Mouse (Mus musculus) hindbrain, postnatal 0 days (tissue): ENCODE results near the gene Xpnpep2. TPM values are rescaled to one million over a fixed set of nuclear protein-coding genes. Genes with fewer than 3 reads are reported as not detected.
A peak's percentile ranks its signal among the peaks of the same experiment; 100 is the strongest.

Experiments used
- ATAC-seq: fragments of 200-750 bp; cut with Nextera tagmentation; 2 replicates; pipeline ENCODE4 v1.8.0; 2017; ENCODE audit warnings: mild to moderate bottlenecking, moderate TSS enrichment, moderate library complexity
- DNase-seq: peaks from one replicate; pipeline ENCODE4 v3.0.0-alpha.2; 2015; ENCODE audit warnings: low spot score
- H3K27ac ChIP-seq: fragments of 300-500 bp; sonication (generic); 2 replicates; pipeline ENCODE4 v1.5.1; 2014; ENCODE audit warnings: mild to moderate bottlenecking
- H3K27me3 ChIP-seq: fragments of 300-500 bp; sonication (generic); 2 replicates; pipeline ENCODE4 v1.6.1; 2014; ENCODE audit warnings: low read length, mixed read lengths; ENCODE audit not compliant: insufficient read depth
- H3K36me3 ChIP-seq: fragments of 300-500 bp; sonication (generic); 2 replicates; pipeline ENCODE4 v1.6.1; 2014; ENCODE audit warnings: low read length, mixed read lengths; ENCODE audit not compliant: insufficient read depth
- H3K4me1 ChIP-seq: fragments of 300-500 bp; sonication (generic); 2 replicates; pipeline ENCODE4 v1.6.1; 2014; ENCODE audit warnings: antibody characterized with exemption, low read length, mixed read lengths; ENCODE audit not compliant: insufficient read depth
- H3K4me2 ChIP-seq: fragments of 300-500 bp; sonication (generic); 2 replicates; pipeline ENCODE4 v1.6.1; 2014; ENCODE audit warnings: low read depth, mild to moderate bottlenecking, low read length, moderate library complexity, mixed read lengths
- H3K4me3 ChIP-seq: fragments of 300-500 bp; sonication (generic); 2 replicates; pipeline ENCODE4 v1.5.1; 2014; ENCODE audit warnings: low read length
- H3K9ac ChIP-seq: fragments of 300-500 bp; sonication (generic); replicated peaks from 2 replicates; pipeline ENCODE4 v1.6.1; 2014; ENCODE audit warnings: mild to moderate bottlenecking, low read length, moderate library complexity, mixed read lengths
- H3K9me3 ChIP-seq: fragments of 300-500 bp; sonication (generic); 2 replicates; pipeline ENCODE4 v1.6.1; 2016; ENCODE audit warnings: low read length, mixed read lengths
- CTCF ChIP-seq: IDR thresholded peaks from 2 replicates; pipeline ENCODE4 v1.5.1; 2016; ENCODE audit warnings: antibody characterized with exemption, control low read depth, low read depth
- WGBS: fragments of 180-500 bp; shearing (Covaris S2); extraction: QIAGEN DNeasy Blood & Tissue Kit; methylation state at CpG from one replicate; pipeline ENCODE4 v1.1.7; 2014; 5-methylcytosine and 5-hydroxymethylcytosine counted together
- polyA plus RNA-seq: library from polyadenylated mRNA; unstranded; fragments of >200 nt; fragmentation: Nextera tagmentation; extraction: Ambion mirVana; gene quantifications from 2 replicates; pipeline ENCODE4 v1.2.1, GENCODE M21; 2015
- total RNA-seq: library from RNA; depleted of rRNA; stranded (reverse); fragments of >200 nt; gene quantifications from 2 replicates; pipeline ENCODE4 v1.2.3, GENCODE M21; 2014

Gene Xpnpep2
- total and polyA plus RNA-seq, 2 experiments from 2014 or later = 0.51 to 6.8 TPM

- Histone ChIP-seq H3K36me3 (no peaks in the 10 kb centered on the region), H3K9ac (no peak overlapping the region), H3K9me3 (no peaks in the 10 kb centered on the region), H3K4me2 (no peak overlapping the region), H3K4me1 (no peaks in the 10 kb centered on the region), H3K4me3 (no peak overlapping the region), H3K27me3 (no peaks in the 10 kb centered on the region), H3K27ac (no peak overlapping the region)
- ATAC-seq = no peak
- WGBS = 73% methylated on average over 9 of the region's 9 CpGs
- TF ChIP-seq CTCF = no peak
- no peak for DNase-seq
Measured at GRCm38 (mm10) chrX:48098470-48099129, 9.9 kb upstream of the Xpnpep2 start.

GRCm38 (mm10) chrX:48099871-48100270 is 8.7 kb upstream of the Xpnpep2 start:
- no peaks in the 10 kb centered on the region for H3K9me3 ChIP-seq
- H3K27ac ChIP-seq = no peak overlapping the region
- no peak overlapping the region for H3K9ac ChIP-seq
- no peaks in the 10 kb centered on the region for H3K27me3 ChIP-seq
- no peak overlapping the region for H3K4me2 ChIP-seq
- 23% methylated on average over 1 of the region's 1 CpGs for WGBS
- DNase-seq (no peak), ATAC-seq (no peak)
- H3K4me1 ChIP-seq = no peaks in the 10 kb centered on the region
- peak; percentile 53 for TF ChIP-seq CTCF
- no peak overlapping the region for H3K4me3 ChIP-seq
- H3K36me3 ChIP-seq = no peaks in the 10 kb centered on the region

- no peaks in the 10 kb centered on the region for H3K36me3 ChIP-seq
- ATAC-seq = no peak
- 76% methylated on average over 3 of the region's 3 CpGs for WGBS
Measured at GRCm38 (mm10) chrX:48103256-48103655, 5.3 kb upstream of the Xpnpep2 start.

GRCm38 (mm10) chrX:48104736-48105441 is 3.6 kb upstream of the Xpnpep2 start:
- H3K27me3 ChIP-seq = no peaks in the 10 kb centered on the region
- no peak for DNase-seq
- no peak for TF ChIP-seq CTCF
- no peak overlapping the region for H3K4me2 ChIP-seq
- no peaks in the 10 kb centered on the region for H3K9me3 ChIP-seq
- no peak overlapping the region for H3K4me3 ChIP-seq
- ATAC-seq = no peak
- no peak overlapping the region for H3K27ac ChIP-seq
- no peaks in the 10 kb centered on the region for H3K4me1 ChIP-seq
- WGBS = 73% methylated on average over 7 of the region's 7 CpGs
- H3K9ac ChIP-seq = no peak overlapping the region
- H3K36me3 ChIP-seq = no peaks in the 10 kb centered on the region

More at GRCm38 (mm10) chrX:48103256-48103655, 5.3 kb upstream of the Xpnpep2 start:
- Histone ChIP-seq H3K4me1 (no peaks in the 10 kb centered on the region), H3K9me3 (no peaks in the 10 kb centered on the region), H3K27me3 (no peaks in the 10 kb centered on the region), H3K9ac (no peak overlapping the region), H3K4me2 (no peak overlapping the region), H3K27ac (no peak overlapping the region), H3K4me3 (no peak overlapping the region)
- no peak for DNase-seq
- TF ChIP-seq CTCF = no peak

GRCm38 (mm10) chrX:48106226-48106625 is 2.3 kb upstream of the Xpnpep2 start:
- no peak for DNase-seq
- TF ChIP-seq CTCF = no peak
- Histone ChIP-seq H3K27ac (no peak overlapping the region), H3K4me1 (no peaks in the 10 kb centered on the region), H3K27me3 (no peaks in the 10 kb centered on the region), H3K4me2 (no peak overlapping the region), H3K4me3 (no peak overlapping the region), H3K9me3 (no peaks in the 10 kb centered on the region), H3K9ac (no peak overlapping the region), H3K36me3 (no peaks in the 10 kb centered on the region)
- no peak for ATAC-seq
- 82% methylated on average over 3 of the region's 3 CpGs for WGBS

GRCm38 (mm10) chrX:48109316-48109655 is 761 bp downstream of the Xpnpep2 start:
- no peak for ATAC-seq
- WGBS = 71% methylated on average over 3 of the region's 3 CpGs

GRCm38 (mm10) chrX:48119294-48119693 is 10.8 kb downstream of the Xpnpep2 start:
- TF ChIP-seq CTCF = no peak
- Histone ChIP-seq H3K27me3 (no peaks in the 10 kb centered on the region), H3K4me1 (no peaks in the 10 kb centered on the region), H3K4me2 (no peak overlapping the region), H3K9ac (no peak overlapping the region), H3K4me3 (no peak overlapping the region), H3K9me3 (no peaks in the 10 kb centered on the region), H3K27ac (no peak overlapping the region), H3K36me3 (no peaks in the 10 kb centered on the region)
- ATAC-seq (no peak), DNase-seq (no peak)

More at GRCm38 (mm10) chrX:48109316-48109655, 761 bp downstream of the Xpnpep2 start:
- H3K27me3 ChIP-seq = no peaks in the 10 kb centered on the region
- H3K4me2 ChIP-seq = no peak overlapping the region
- H3K4me3 ChIP-seq = no peak overlapping the region
- H3K9me3 ChIP-seq = no peaks in the 10 kb centered on the region
- H3K36me3 ChIP-seq = no peaks in the 10 kb centered on the region
- H3K4me1 ChIP-seq = no peaks in the 10 kb centered on the region
- H3K9ac ChIP-seq = no peak overlapping the region
- DNase-seq = no peak
- no peak for TF ChIP-seq CTCF
- H3K27ac ChIP-seq = no peak overlapping the region
